Comparison of ENCODE assay signal across 8 mouse cellular contexts in genomic region chr9:112447515-112447914, GRCm38 (mm10).
DNase-seq lines count a peak whose midpoint lies in the region; ATAC-seq lines count a peak whose summit lies in the region.

No protein-coding gene starts in this region.

- H3K27ac ChIP-seq in neural tube, embryonic 15.5 days (replicated peaks): no peak overlapping the region

- WGBS in neural tube, embryonic 15.5 days: 17% methylated on average over 2 of the region's 2 CpGs

- H3K36me3 ChIP-seq in neural tube, embryonic 15.5 days: no peaks in the 10 kb centered on the region

- intact Hi-C loops in left cerebral cortex, postnatal 4 days (cut with DNase I): loop anchor here (10.0 kb wide), 1 partner anchor 213 kb away; the partner anchor contains the start of gene Arpp21

- no peaks in the 10 kb centered on the region for H3K9me3 ChIP-seq in neural tube, embryonic 15.5 days (replicated peaks)

- no peak overlapping the region for H3K4me3 ChIP-seq in neural tube, embryonic 15.5 days (replicated peaks)

- peak; percentile 79 for DNase-seq in left cerebral cortex, postnatal 4 days
- no peak for DNase-seq in left cerebral cortex, adult 9 months (ENCODE audit: low spot score in 2 of 2)
- DNase-seq in embryo, embryonic 10 days (ENCODE audit: low spot score): peak; percentile 69
- DNase-seq in induced T-regulatory cell, adult 2 months (ENCODE audit: low read depth): peak; percentile 2
- DNase-seq in frontal cortex, postnatal 25 days (ENCODE audit: low spot score in 2 of 2): no peak
- DNase-seq in c-Kit-positive CD71-positive TER-119-positive erythroid progenitor cells, embryonic 14.5 days (ENCODE audit: low spot score): no peak

- no peak overlapping the region for H3K9ac ChIP-seq in neural tube, embryonic 15.5 days (replicated peaks)

- ATAC-seq in neural tube, embryonic 15.5 days (ENCODE audit: low FRiP score): 0 out of 2 replicates have a peak, but pooled peaks have one; percentile 41
- no peak for ATAC-seq in erythroblast, adult 5-6 weeks (replicated peaks; ENCODE audit: low FRiP score, poor library complexity, severe bottlenecking)

- no peak overlapping the region for H3K4me2 ChIP-seq in neural tube, embryonic 15.5 days

- no peaks in the 10 kb centered on the region for H3K4me1 ChIP-seq in neural tube, embryonic 15.5 days

- no peaks in the 10 kb centered on the region for H3K27me3 ChIP-seq in neural tube, embryonic 15.5 days (replicated peaks)

Comparison
In these comparisons a context has a peak if more than half of its experiments do, and no peak if none do; other contexts are left out.
1. DNase-seq: peak in left cerebral cortex, postnatal 4 days (single experiment), embryo, embryonic 10 days (single experiment) and induced T-regulatory cell, adult 2 months (single experiment); none in left cerebral cortex, adult 9 months (0 of 2), frontal cortex, postnatal 25 days (0 of 2) and c-Kit-positive CD71-positive TER-119-positive erythroid progenitor cells, embryonic 14.5 days (single experiment).